In genomic region chr10:41546396-41547165, GRCm38 (mm10) we compare ENCODE assay signal across 18 mouse cellular contexts. TPM values are rescaled to one million over a fixed set of nuclear protein-coding genes. Genes with fewer than 3 reads are reported as not detected.
A peak's percentile ranks its signal among the peaks of the same experiment; 100 is the strongest.
DNase-seq lines count a peak whose midpoint lies in the region; ATAC-seq and TF ChIP-seq lines count a peak whose summit lies in the region.
"Had no signal": no experiment of that assay in that cellular context is flagged by ENCODE, and none has a peak within 500 bp of the region (broad histone marks: within the 10 kb centered on the region; RNA-seq: fewer than 3 reads in every experiment).

No protein-coding gene starts in this region.

- no peaks in the 10 kb centered on the region for H3K36me3 ChIP-seq in midbrain, postnatal 0 days (ENCODE audit: insufficient read depth, low read length)
- H3K36me3 ChIP-seq in midbrain, embryonic 14.5 days (ENCODE audit: control insufficient read depth, insufficient read depth, low read length): no peaks in the 10 kb centered on the region
- no peaks in the 10 kb centered on the region for H3K36me3 ChIP-seq in forebrain, embryonic 10.5 days (replicated peaks)
- H3K36me3 ChIP-seq: intestine, embryonic 15.5 days; midbrain, embryonic 13.5 days had no signal

- H3K9me3 ChIP-seq in midbrain, postnatal 0 days (ENCODE audit: low read length): peaks cover 4% of the 10 kb centered on the region; the same call in 1 of the 2 replicates
- 0 out of 2 replicates have a peak, but pooled peaks cover 5% of the 10 kb centered on the region for H3K9me3 ChIP-seq in midbrain, embryonic 14.5 days (ENCODE audit: control insufficient read depth, low read length)
- peaks cover 9% of the 10 kb centered on the region for H3K9me3 ChIP-seq in forebrain, embryonic 10.5 days
- H3K9me3 ChIP-seq: intestine, embryonic 15.5 days had no signal

- H3K27me3 ChIP-seq in midbrain, postnatal 0 days (ENCODE audit: insufficient read depth, low read length): no peaks in the 10 kb centered on the region
- H3K27me3 ChIP-seq in midbrain, embryonic 14.5 days (ENCODE audit: control insufficient read depth, insufficient read depth, low read length): 0 out of 2 replicates have a peak, but pooled peaks cover 4% of the 10 kb centered on the region
- no peaks in the 10 kb centered on the region for H3K27me3 ChIP-seq in forebrain, embryonic 10.5 days (ENCODE audit: poor library complexity, severe bottlenecking)
- H3K27me3 ChIP-seq: intestine, embryonic 15.5 days had no signal

- H3K4me1 ChIP-seq in midbrain, postnatal 0 days (ENCODE audit: insufficient read depth, low read length): no peaks in the 10 kb centered on the region
- H3K4me1 ChIP-seq in midbrain, embryonic 14.5 days (ENCODE audit: control insufficient read depth, insufficient read depth, low read length): peaks cover 7% of the 10 kb centered on the region; the same call in 1 of the 2 replicates
- H3K4me1 ChIP-seq in forebrain, embryonic 10.5 days: peaks cover 21% of the 10 kb centered on the region

- intact Hi-C loops in gastrocnemius, postnatal 14 days (cut with DNase I; ENCODE audit: low total_unique reads): no loop called here

- peak; percentile 33 for DNase-seq in gastrocnemius, postnatal 14 days
- no peak for DNase-seq in gastrocnemius, adult 18-20 months (ENCODE audit: low spot score)
- DNase-seq in midbrain, postnatal 0 days (ENCODE audit: low spot score): peak; percentile 9
- DNase-seq in midbrain, embryonic 14.5 days: no peak
- peak; percentile 79 to 81 for DNase-seq in kidney, adult 8-10 months
- peak; percentile 36 to 61 for DNase-seq in kidney, postnatal 4 days
- DNase-seq in forebrain, embryonic 10.5 days (ENCODE audit: extremely low spot score, low spot score): no peak
- DNase-seq: heart, postnatal 36 days; layer of hippocampus, postnatal 36 days; lung, postnatal 36 days; right cerebral cortex, postnatal 4 days; thymus, postnatal 14 days had no signal

- no peak overlapping the region for H3K4me2 ChIP-seq in midbrain, postnatal 0 days (ENCODE audit: low read depth, low read length, poor library complexity, severe bottlenecking)
- no peak overlapping the region for H3K4me2 ChIP-seq in midbrain, embryonic 14.5 days (ENCODE audit: low read length)
- H3K4me2 ChIP-seq: intestine, embryonic 15.5 days; midbrain, embryonic 13.5 days had no signal

- 69% methylated on average over 13 of the region's 13 CpGs for WGBS in midbrain, postnatal 0 days
- WGBS in midbrain, embryonic 14.5 days: 72% methylated on average over 13 of the region's 13 CpGs
- 75% methylated on average over 13 of the region's 13 CpGs for WGBS in forebrain, embryonic 10.5 days

- ATAC-seq in midbrain, postnatal 0 days (ENCODE audit: low FRiP score): no peak
- no peak for ATAC-seq in midbrain, embryonic 14.5 days (ENCODE audit: low FRiP score, low TSS enrichment)
- ATAC-seq: activated CD4-positive, CD25-positive, alpha-beta regulatory T cell, adult 4 months; forebrain, embryonic 16.5 days; intestine, embryonic 15.5 days; midbrain, embryonic 13.5 days had no signal

- no peak overlapping the region for H3K27ac ChIP-seq in midbrain, postnatal 0 days (ENCODE audit: low read depth, low read length)
- H3K27ac ChIP-seq in midbrain, embryonic 14.5 days (replicated peaks; ENCODE audit: low read depth, low read length): no peak overlapping the region
- H3K27ac ChIP-seq in forebrain, embryonic 10.5 days: no peak overlapping the region
- H3K27ac ChIP-seq: intestine, embryonic 15.5 days; midbrain, embryonic 13.5 days had no signal

- H3K4me3 ChIP-seq in midbrain, postnatal 0 days (ENCODE audit: low read depth, low read length): no peak overlapping the region
- no peak overlapping the region for H3K4me3 ChIP-seq in midbrain, embryonic 14.5 days (replicated peaks; ENCODE audit: low read depth, low read length)
- H3K4me3 ChIP-seq in forebrain, embryonic 10.5 days: no peak overlapping the region
- H3K4me3 ChIP-seq: intestine, embryonic 15.5 days; midbrain, embryonic 13.5 days had no signal

- no peak for TF ChIP-seq CTCF in midbrain, postnatal 0 days (IDR thresholded peaks at IDR 0.05)

- no peak overlapping the region for H3K9ac ChIP-seq in midbrain, postnatal 0 days (replicated peaks; ENCODE audit: low read length, poor library complexity, severe bottlenecking)
- no peak overlapping the region for H3K9ac ChIP-seq in midbrain, embryonic 14.5 days (replicated peaks; ENCODE audit: low read length)
- H3K9ac ChIP-seq: intestine, embryonic 15.5 days; midbrain, embryonic 13.5 days had no signal

RNA-seq across cellular contexts. Expression of gene Cd164, which starts 27.4 kb away (rescaled TPM):
- total RNA-seq in gastrocnemius, postnatal 14 days (2021): 100 to 1,000 TPM; 126 to 138 TPM
- total RNA-seq in gastrocnemius, adult 18-20 months (2021): 100 to 1,000 TPM; 145 to 153 TPM
- total RNA-seq in midbrain, postnatal 0 days (2014; rRNA removed): 29.3 and 31.2 TPM in 2 replicates
- 44.5 and 48.2 TPM in 2 replicates for polyA plus RNA-seq in midbrain, postnatal 0 days (2015; fragmentation: Nextera tagmentation; extraction: Ambion mirVana)
- polyA plus RNA-seq in midbrain, embryonic 14.5 days (2014; fragmentation: Nextera tagmentation; extraction: Ambion mirVana): 34.9 and 63.8 TPM in 2 replicates
- polyA plus RNA-seq in forebrain, embryonic 10.5 days (2016; fragmentation: Nextera tagmentation; extraction: Ambion mirVana): 125 and 129 TPM in 2 replicates

RNA-seq across cellular contexts. Expression of gene Ppil6, which starts 56.3 kb away (rescaled TPM):
- total RNA-seq in gastrocnemius, postnatal 14 days (2021): not detected
- total RNA-seq in gastrocnemius, adult 18-20 months (2021): not detected
- total RNA-seq in midbrain, postnatal 0 days (2014; rRNA removed): 1.8 and 2.3 TPM in 2 replicates
- polyA plus RNA-seq in midbrain, postnatal 0 days (2015; fragmentation: Nextera tagmentation; extraction: Ambion mirVana): 4.7 and 5.3 TPM in 2 replicates
- polyA plus RNA-seq in midbrain, embryonic 14.5 days (2014; fragmentation: Nextera tagmentation; extraction: Ambion mirVana): 1.3 and 1.7 TPM in 2 replicates
- 0.71 and 1.8 TPM in 2 replicates for polyA plus RNA-seq in forebrain, embryonic 10.5 days (2016; fragmentation: Nextera tagmentation; extraction: Ambion mirVana)
- total RNA-seq: granulocyte monocyte progenitor cell, adult 5-6 weeks had no signal
- polyA plus RNA-seq: liver, embryonic 16.5 days had no signal

RNA-seq across cellular contexts. Expression of gene Smpd2, which starts 56.4 kb away (rescaled TPM):
- 10 to 100 TPM; 10.5 to 12.1 TPM for total RNA-seq in gastrocnemius, postnatal 14 days (2021)
- 1 to 10 TPM; 9.2 to 9.9 TPM for total RNA-seq in gastrocnemius, adult 18-20 months (2021)
- total RNA-seq in midbrain, postnatal 0 days (2014; rRNA removed): 34.4 and 36.9 TPM in 2 replicates
- polyA plus RNA-seq in midbrain, postnatal 0 days (2015; fragmentation: Nextera tagmentation; extraction: Ambion mirVana): 43.5 and 44.0 TPM in 2 replicates
- 35.5 and 36.1 TPM in 2 replicates for polyA plus RNA-seq in midbrain, embryonic 14.5 days (2014; fragmentation: Nextera tagmentation; extraction: Ambion mirVana)
- polyA plus RNA-seq in forebrain, embryonic 10.5 days (2016; fragmentation: Nextera tagmentation; extraction: Ambion mirVana): 64.7 and 65.6 TPM in 2 replicates

Comparison
In these comparisons a context has a peak if more than half of its experiments do, and no peak if none do; other contexts are left out.
1. DNase-seq: peak in gastrocnemius, postnatal 14 days (single experiment), midbrain, postnatal 0 days (single experiment), kidney, adult 8-10 months (2 of 2) and kidney, postnatal 4 days (2 of 2); none in gastrocnemius, adult 18-20 months (single experiment), midbrain, embryonic 14.5 days (single experiment) and forebrain, embryonic 10.5 days (single experiment).